ENCODE assay signal across 34 mouse cellular contexts in the genomic region with DNA sequence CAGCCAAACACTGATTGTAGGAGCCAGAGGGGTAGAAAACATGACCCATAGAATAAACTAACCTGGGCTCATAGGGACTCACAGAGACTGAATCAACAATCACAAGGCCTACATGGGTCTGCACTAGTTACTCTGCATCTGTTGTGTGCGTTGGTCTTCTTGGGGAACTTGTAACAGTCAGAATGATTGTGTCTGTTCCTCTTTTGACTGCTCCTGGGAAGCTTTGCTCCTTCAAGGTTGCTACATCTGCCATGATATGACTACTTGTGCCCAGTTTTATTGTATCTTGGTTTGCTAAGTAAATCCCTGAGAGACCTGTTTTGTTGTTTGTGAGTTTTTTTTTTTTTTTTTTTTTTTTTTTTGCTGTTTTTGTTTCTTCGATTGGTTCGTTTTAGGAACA.
"Had no signal": no experiment of that assay in that cellular context is flagged by ENCODE, and none has a peak within 500 bp of the region (broad histone marks: within the 10 kb centered on the region; RNA-seq: fewer than 3 reads in every experiment).

No protein-coding gene starts in this region.

- H3K4me2 ChIP-seq: heart, embryonic 11.5 days; heart, embryonic 12.5 days; heart, embryonic 13.5 days; heart, embryonic 15.5 days; hindbrain, embryonic 12.5 days; hindbrain, embryonic 13.5 days; hindbrain, embryonic 14.5 days; hindbrain, embryonic 15.5 days; intestine, embryonic 15.5 days; kidney, embryonic 15.5 days had no signal

- H3K9ac ChIP-seq: heart, embryonic 12.5 days; heart, embryonic 13.5 days; heart, embryonic 15.5 days; hindbrain, embryonic 12.5 days; hindbrain, embryonic 13.5 days; hindbrain, embryonic 14.5 days; hindbrain, embryonic 15.5 days; intestine, embryonic 15.5 days; kidney, embryonic 15.5 days had no signal

- H3K9me3 ChIP-seq: heart, embryonic 12.5 days; heart, embryonic 15.5 days; hindbrain, embryonic 10.5 days; hindbrain, embryonic 12.5 days; hindbrain, embryonic 13.5 days; hindbrain, embryonic 15.5 days; intestine, embryonic 15.5 days; kidney, embryonic 15.5 days had no signal

- H3K4me3 ChIP-seq: heart, embryonic 12.5 days; heart, embryonic 13.5 days; heart, embryonic 15.5 days; hindbrain, embryonic 10.5 days; hindbrain, embryonic 12.5 days; hindbrain, embryonic 13.5 days; hindbrain, embryonic 15.5 days; intestine, embryonic 15.5 days; kidney, embryonic 15.5 days; layer of hippocampus, adult 2 months; left cerebral cortex, adult 2 months had no signal

- DNase-seq: heart, postnatal 10 days; heart, postnatal 14 days; heart, postnatal 36 days; heart, postnatal 4 days; kidney, adult 11 months; kidney, adult 18-20 months; kidney, adult 2 months; kidney, adult 8-10 months; kidney, adult 9 months; kidney, postnatal 10 days; kidney, postnatal 14 days; kidney, postnatal 25 days; kidney, postnatal 36 days; kidney, postnatal 4 days; layer of hippocampus, adult 9-11 months; layer of hippocampus, postnatal 36 days had no signal

- H3K27me3 ChIP-seq: heart, embryonic 12.5 days; heart, embryonic 13.5 days; heart, embryonic 15.5 days; hindbrain, embryonic 12.5 days; hindbrain, embryonic 13.5 days; hindbrain, embryonic 15.5 days; intestine, embryonic 15.5 days; kidney, embryonic 15.5 days had no signal

- ATAC-seq: hindbrain, embryonic 16.5 days; inflammation-experienced regulatory T-cells, adult 6 months; intestine, embryonic 15.5 days; intestine, embryonic 16.5 days; intestine, postnatal 0 days had no signal

- H3K27ac ChIP-seq: heart, embryonic 13.5 days; heart, embryonic 15.5 days; hindbrain, embryonic 10.5 days; hindbrain, embryonic 12.5 days; hindbrain, embryonic 13.5 days; hindbrain, embryonic 14.5 days; hindbrain, embryonic 15.5 days; intestine, embryonic 15.5 days; kidney, embryonic 15.5 days; kidney, postnatal 0 days; layer of hippocampus, adult 2 months; left cerebral cortex, adult 2 months had no signal

- H3K36me3 ChIP-seq: heart, embryonic 12.5 days; heart, embryonic 13.5 days; heart, embryonic 15.5 days; hindbrain, embryonic 10.5 days; hindbrain, embryonic 12.5 days; hindbrain, embryonic 13.5 days; hindbrain, embryonic 15.5 days; intestine, embryonic 15.5 days; kidney, embryonic 15.5 days had no signal

- H3K4me1 ChIP-seq: heart, embryonic 12.5 days; heart, embryonic 13.5 days; heart, embryonic 15.5 days; hindbrain, embryonic 10.5 days; hindbrain, embryonic 12.5 days; hindbrain, embryonic 13.5 days; hindbrain, embryonic 15.5 days; intestine, embryonic 15.5 days; kidney, embryonic 15.5 days had no signal
